Mouse (Mus musculus): ENCODE results near the gene Gstt3.

DNA sequence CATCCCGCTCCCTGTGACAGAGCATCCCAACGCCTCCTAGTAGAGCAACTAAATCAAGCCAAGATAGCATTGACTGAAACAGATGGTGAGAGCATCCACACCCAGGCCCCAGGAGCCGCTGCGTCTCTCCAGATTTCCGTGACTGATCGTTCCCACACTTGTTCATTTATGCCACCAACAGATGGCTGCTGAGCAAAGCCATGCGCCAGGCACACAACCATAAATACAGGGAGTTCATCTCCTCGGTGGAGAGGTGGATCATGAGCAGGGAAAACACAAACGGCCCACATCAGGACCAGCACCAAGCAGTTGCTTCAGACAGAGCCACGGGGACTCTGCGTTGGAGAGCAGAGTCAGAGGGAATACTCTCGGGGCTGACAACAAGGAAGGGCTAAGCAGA lies 37.8 kb downstream of the Gstt3 start:
- TF ChIP-seq POLR2A (IDR thresholded peaks at IDR 0.05; ENCODE audit: low read depth, low read length) (no peak), CTCF (conservative IDR thresholded peaks at IDR 0.05; ENCODE audit: insufficient read depth, insufficient read length, low read depth, low read length) (no peak)
